Mouse (Mus musculus): Measurements from ENCODE around the gene Hist1h4i.

DNA sequence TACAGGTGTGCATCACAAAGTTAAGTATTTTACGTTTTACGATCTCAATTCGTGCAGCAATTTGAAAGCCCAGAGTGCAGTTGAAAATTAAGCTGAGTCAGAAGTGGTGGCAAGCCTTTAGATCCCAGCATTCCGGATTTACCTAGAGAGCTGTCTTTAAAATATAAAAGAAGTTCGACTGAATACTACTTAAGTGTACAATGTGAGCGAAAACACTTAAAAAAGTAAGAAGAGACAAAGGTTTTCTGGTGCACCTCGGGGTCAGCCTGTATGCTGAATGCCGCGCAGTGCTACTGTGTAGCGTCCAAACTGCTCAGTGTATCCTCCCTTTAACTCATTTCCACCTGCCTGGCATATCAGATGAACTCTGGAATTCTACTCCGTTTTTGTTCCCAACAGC is 19.6 kb downstream of the Hist1h4i start:
- TF ChIP-seq POLR2A (IDR thresholded peaks at IDR 0.05; ENCODE audit: low read depth, low read length) (no peak), CTCF (IDR thresholded peaks at IDR 0.05; ENCODE audit: extremely low read depth, insufficient read depth, insufficient read length, insufficient replicate concordance) (no peak)
